Mouse (Mus musculus) C2C12 (cell line): Measurements from ENCODE around the gene Plpp6. TPM values are rescaled to one million over a fixed set of nuclear protein-coding genes. Genes with fewer than 3 reads are reported as not detected.

Experiments
- H3K27me3 ChIP-seq: one replicate; pipeline ENCODE4 v1.6.1; 2011; ENCODE audit not compliant: control insufficient read depth, insufficient read depth, insufficient read length
- H3K36me3 ChIP-seq: one replicate; pipeline ENCODE4 v1.6.1; 2011; ENCODE audit not compliant: control insufficient read depth, insufficient read depth
- H3K4me3 ChIP-seq: one replicate; pipeline ENCODE4 v1.5.1; 2011; ENCODE audit warnings: mild to moderate bottlenecking, control low read depth; ENCODE audit not compliant: poor library complexity, insufficient read depth, severe bottlenecking
- H3K79me2 ChIP-seq: one replicate; pipeline ENCODE4 v1.6.1; 2011; ENCODE audit not compliant: control insufficient read depth, insufficient read depth
- H3K79me3 ChIP-seq: one replicate; pipeline ENCODE4 v1.6.1; 2011; ENCODE audit warnings: low read depth, control low read depth
- H3ac ChIP-seq: one replicate; pipeline ENCODE3; 2011; ENCODE audit warnings: low read depth; ENCODE audit not compliant: control insufficient read depth, insufficient read length
- CEBPB ChIP-seq: IDR thresholded peaks from one replicate; pipeline ENCODE4 v1.6.1; 2011; ENCODE audit warnings: low read depth, mild to moderate bottlenecking, control low read depth, moderate library complexity
- CTCF ChIP-seq: IDR thresholded peaks from one replicate; pipeline ENCODE4 v1.5.1; 2011; ENCODE audit not compliant: control insufficient read depth, insufficient read depth, insufficient read length
- FOSL1 ChIP-seq: IDR thresholded peaks from one replicate; pipeline ENCODE4 v1.8.0; 2011; ENCODE audit warnings: mild to moderate bottlenecking, low read length; ENCODE audit not compliant: poor library complexity, insufficient read depth, severe bottlenecking
- MAX ChIP-seq: IDR thresholded peaks from one replicate; pipeline ENCODE4 v1.6.1; 2011; ENCODE audit warnings: mild to moderate bottlenecking, control low read depth
- MYOD1 ChIP-seq: IDR thresholded peaks from one replicate; pipeline ENCODE4 v1.6.1; 2011; ENCODE audit warnings: low read depth; ENCODE audit not compliant: control insufficient read depth, insufficient read length
- MYOG ChIP-seq: IDR thresholded peaks from one replicate; pipeline ENCODE4 v1.6.1; 2011; ENCODE audit not compliant: control insufficient read depth, insufficient read length; ENCODE audit errors: extremely low read depth
- USF1 ChIP-seq: IDR thresholded peaks from one replicate; pipeline ENCODE4 v1.6.1; 2011; ENCODE audit warnings: low read depth, mild to moderate bottlenecking, control low read depth, moderate library complexity
- polyA plus RNA-seq: library from polyadenylated mRNA; unstranded; fragments of >200 nt; fragmentation: generic; extraction: Trizol; gene quantifications from one replicate; pipeline ENCODE4 v1.2.1, GENCODE M21; 2012; ENCODE audit warnings: missing spikeins

The Plpp6 gene
- polyA plus RNA-seq, 1 experiment = 1.3 TPM

DNA sequence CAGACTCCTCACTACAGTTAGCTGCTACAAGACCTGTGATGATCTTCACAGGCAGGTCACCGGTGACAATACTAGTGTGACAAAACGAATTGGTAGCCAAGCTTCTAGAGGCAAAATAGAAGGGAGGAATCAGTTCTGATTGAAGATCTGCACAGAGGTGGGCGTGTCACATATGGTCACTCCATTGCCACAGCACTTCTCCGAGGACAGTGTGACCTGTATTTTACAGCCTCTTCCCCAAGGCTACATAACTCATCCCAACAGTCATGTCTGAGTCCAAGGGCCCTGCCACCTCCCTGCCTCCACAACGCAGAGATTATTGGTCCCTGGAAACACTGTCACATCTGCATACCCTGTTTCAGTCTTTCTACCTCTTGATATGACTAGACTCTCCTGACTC, 5.5 kb downstream of the Plpp6 start:
- H3K36me3 ChIP-seq = no peaks in the 10 kb centered on the region
- no peak overlapping the region for H3ac ChIP-seq
- no peaks in the 10 kb centered on the region for H3K79me3 ChIP-seq
- TF ChIP-seq FOSL1 (no peak), CTCF (no peak), MAX (no peak), USF1 (no peak), MYOD1 (no peak), MYOG (no peak), CEBPB (no peak)
- H3K4me3 ChIP-seq = no peak overlapping the region
- no peaks in the 10 kb centered on the region for H3K79me2 ChIP-seq
- no peaks in the 10 kb centered on the region for H3K27me3 ChIP-seq

DNA sequence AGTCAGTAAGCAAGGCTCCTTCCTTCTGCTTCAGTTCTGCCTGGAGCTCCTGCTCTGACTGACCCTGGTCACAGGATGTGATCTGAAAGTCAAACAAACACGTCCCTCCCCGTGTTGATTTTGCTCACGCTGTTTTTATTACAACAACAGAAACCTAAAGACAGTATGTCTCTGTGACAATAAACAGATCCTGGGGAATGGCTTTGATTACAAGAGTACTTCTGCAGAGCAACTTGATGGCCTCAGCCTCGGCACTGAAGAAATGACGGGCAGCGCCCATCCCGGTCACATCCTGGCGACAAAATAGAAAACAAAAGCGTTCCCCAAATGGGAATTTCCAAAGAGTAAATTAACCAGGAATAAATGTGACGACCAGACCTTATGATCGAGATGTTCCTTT, 6.5 kb downstream of the Plpp6 start:
- no peaks in the 10 kb centered on the region for H3K36me3 ChIP-seq
- no peak overlapping the region for H3ac ChIP-seq
- no peaks in the 10 kb centered on the region for H3K27me3 ChIP-seq
- H3K79me2 ChIP-seq = no peaks in the 10 kb centered on the region
- TF ChIP-seq MYOD1 = no peak
- TF ChIP-seq FOSL1 = no peak
- no peak for TF ChIP-seq MAX
- no peaks in the 10 kb centered on the region for H3K79me3 ChIP-seq
- no peak overlapping the region for H3K4me3 ChIP-seq

DNA sequence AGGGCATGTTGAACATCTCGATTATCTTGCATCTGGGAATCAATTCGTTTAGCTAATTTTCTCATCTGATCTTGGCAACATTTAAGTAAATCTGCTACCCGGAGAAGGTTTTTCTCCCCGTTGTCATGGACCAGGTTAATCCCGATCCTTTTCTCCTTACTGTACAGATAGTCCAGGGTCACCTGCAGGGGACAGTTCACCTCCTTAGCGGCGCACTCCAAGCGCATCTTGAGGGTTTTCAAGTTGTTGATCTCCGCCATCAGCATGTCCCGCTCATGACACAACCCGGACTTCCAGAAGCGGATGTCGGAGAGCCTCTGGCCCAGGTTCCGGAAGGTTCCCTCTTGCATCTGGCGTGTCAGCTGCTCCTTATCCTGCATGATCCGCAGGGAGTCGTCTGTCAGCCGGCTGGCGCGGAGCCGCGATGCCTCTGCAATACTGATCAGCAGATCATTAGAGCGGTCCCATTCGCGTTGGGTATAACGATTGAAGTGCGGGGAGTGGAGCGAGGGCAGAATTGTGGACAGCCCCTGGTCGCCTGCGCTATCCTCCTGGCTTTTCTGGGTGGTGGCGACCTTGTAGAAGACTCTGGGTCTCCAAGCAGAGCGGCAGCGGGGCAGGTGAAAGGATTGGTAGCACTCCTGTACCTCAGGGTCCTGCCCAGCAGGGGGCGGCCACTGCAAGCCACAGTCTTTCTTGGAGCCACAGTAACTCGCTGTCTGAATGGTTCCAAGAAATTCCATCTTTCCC, 11.3 kb downstream of the Plpp6 start:
- Histone ChIP-seq H3K79me3 (no peaks in the 10 kb centered on the region), H3K36me3 (no peaks in the 10 kb centered on the region), H3K27me3 (no peaks in the 10 kb centered on the region), H3K4me3 (no peak overlapping the region), H3K79me2 (no peaks in the 10 kb centered on the region), H3ac (no peak overlapping the region)
- TF ChIP-seq CTCF (peak; percentile 55), CEBPB (no peak), FOSL1 (no peak)

DNA sequence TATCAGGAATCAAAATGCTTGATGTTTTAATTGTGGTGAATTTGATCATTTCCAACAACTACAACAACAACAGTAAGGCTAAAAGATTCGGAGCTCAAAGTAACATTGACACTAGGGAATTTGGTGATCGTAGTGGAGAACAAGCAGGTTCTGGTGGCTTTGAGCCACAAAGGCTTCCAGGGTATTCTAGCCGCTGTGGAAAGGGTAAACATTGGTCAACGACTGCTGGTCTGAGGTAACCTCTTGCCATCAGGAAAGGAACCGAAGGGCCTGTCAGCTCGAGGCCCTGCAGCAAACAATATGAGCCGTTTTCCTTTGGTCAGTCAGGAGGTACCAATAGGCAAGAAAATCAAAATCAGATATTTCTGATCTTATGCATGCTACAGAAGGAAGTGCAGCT, 18.9 kb downstream of the Plpp6 start:
- Histone ChIP-seq H3K79me3 (no peaks in the 10 kb centered on the region), H3K27me3 (peaks cover 13% of the 10 kb centered on the region), H3K4me3 (no peak overlapping the region), H3K36me3 (no peaks in the 10 kb centered on the region), H3ac (no peak overlapping the region), H3K79me2 (no peaks in the 10 kb centered on the region)
- TF ChIP-seq MYOG (no peak), USF1 (no peak), FOSL1 (no peak), MYOD1 (no peak), MAX (no peak), CTCF (no peak), CEBPB (no peak)

DNA sequence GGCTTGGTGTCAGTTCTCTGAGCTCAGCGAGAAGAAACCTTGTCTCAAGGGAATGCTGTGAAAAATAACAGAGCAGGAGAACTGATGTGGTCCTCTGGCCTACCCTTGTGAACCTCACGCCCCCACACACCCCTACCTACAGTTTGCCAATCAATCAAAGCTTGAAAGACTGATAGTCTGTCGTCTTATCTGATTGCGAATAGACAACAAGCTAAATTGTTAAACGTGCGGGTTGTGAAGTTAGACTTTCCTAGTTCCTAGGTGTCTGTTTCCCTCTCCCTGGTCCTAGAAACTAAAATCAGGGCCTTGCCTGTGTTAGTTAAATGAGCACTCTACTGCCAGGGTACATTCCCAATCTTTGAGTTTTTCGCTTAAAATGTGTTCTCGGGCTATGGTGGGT, 25.8 kb downstream of the Plpp6 start:
- peaks cover 32% of the 10 kb centered on the region for H3K79me3 ChIP-seq
- no peak for TF ChIP-seq MYOG
- no peak for TF ChIP-seq CEBPB
- TF ChIP-seq CTCF = no peak
- TF ChIP-seq USF1 = no peak
- no peak for TF ChIP-seq FOSL1
- TF ChIP-seq MAX = no peak
- no peak for TF ChIP-seq MYOD1
- H3K36me3 ChIP-seq = peaks cover 19% of the 10 kb centered on the region
- H3K79me2 ChIP-seq = peaks cover 43% of the 10 kb centered on the region
- H3ac ChIP-seq = no peak overlapping the region
- peak overlapping the region; percentile 95 for H3K4me3 ChIP-seq
- H3K27me3 ChIP-seq = peaks cover 5% of the 10 kb centered on the region

DNA sequence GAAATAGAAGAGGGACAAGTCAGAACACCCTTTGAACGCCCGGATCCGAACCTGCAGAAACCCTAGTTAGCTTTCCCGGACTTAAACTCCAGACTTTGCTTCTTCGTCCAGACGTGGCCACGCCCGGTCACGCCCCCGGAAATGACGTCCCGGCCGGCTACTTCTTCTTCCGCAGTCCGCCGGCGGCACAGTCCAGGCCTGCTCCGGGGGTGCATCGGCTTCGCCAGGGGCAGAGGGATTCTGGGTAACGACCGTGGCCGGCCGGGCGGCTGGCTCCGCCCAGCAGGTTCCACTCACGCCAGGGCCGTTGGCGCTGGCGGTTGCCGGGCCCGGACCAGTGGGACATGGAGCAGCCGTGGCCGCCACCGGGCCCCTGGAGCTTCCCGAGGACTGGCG, 26.4 kb downstream of the Plpp6 start, which contains the start of gene Cdc37l1:
TSS of gene Cdc37l1 (plus strand) at position 159 of the 396 bp plus-strand sequence.
- H3K27me3 ChIP-seq = peaks cover 5% of the 10 kb centered on the region
- peaks cover 50% of the 10 kb centered on the region for H3K79me2 ChIP-seq
- H3K79me3 ChIP-seq = peaks cover 34% of the 10 kb centered on the region
- TF ChIP-seq MAX (peak; percentile 21), MYOD1 (no peak), USF1 (peak; percentile 19)
- H3ac ChIP-seq = peak within 1 kb of the TSS; percentile 94
- H3K4me3 ChIP-seq = peak within 1 kb of the TSS; percentile 95
- H3K36me3 ChIP-seq = peaks cover 25% of the 10 kb centered on the region
